Mouse (Mus musculus): ENCODE measurements at regions not wholly inside any gene's neighbourhood (a gene's known extent, or its start where the extent isn't known, plus 50 kb on each side); places are given as distances from the start of the nearest gene placed in this dataset.
"Not testable (repeated sequence)": the region's sequence is repeated elsewhere in the genome, so short reads cannot be mapped to it uniquely, and the experiment has no call there.

DNA sequence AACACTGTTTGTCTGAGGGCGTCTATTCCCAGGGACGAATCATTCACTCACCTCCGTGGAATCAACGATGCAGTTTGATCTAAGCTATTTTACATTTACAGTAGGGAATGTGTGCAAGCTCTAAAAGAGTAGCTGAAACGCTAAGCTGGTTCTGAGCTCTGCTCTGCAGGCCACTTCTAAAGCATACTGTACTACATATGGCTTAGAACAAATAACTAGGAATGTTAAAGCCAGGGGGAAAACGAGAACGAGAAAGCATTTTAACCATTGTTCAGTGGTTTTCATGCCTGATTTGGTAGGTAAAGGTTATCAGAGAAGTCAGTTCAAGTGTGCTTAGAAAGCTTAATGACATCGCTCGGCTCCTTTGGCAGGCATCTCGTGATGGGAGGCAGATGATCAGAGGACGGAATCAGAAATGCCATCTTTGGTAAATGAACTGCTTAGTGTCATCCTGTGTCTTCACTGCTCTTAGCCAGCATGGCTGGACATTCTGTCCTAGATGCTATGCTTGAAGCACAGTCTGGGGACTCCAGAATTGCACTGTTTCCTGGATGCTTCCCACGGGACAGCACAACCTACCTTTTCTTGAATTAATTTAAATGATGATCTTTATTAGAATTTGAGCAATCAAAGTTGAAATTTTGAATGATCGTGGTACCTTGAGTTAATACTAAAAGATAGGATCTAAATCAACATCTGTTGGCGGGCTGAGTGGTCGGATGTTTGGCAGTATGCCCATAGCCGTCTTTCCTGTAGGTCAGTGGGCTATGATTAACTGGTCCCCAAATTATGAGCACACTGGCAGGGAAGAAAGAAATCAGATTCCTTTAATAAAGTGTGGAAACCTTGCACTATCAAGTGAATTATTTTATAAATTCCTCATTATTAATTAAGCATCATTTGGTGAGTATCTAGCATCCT is 495.2 kb downstream of the Hace1 start:
- DNase-seq (ENCODE audit: low spot score in 2 of 2) = no peak

- no peak for DNase-seq (ENCODE audit: low spot score in 2 of 2)
These were observed 510.1 kb downstream of the Hace1 start for GRCm38 (mm10) chr10:46087766-46088165.

DNA sequence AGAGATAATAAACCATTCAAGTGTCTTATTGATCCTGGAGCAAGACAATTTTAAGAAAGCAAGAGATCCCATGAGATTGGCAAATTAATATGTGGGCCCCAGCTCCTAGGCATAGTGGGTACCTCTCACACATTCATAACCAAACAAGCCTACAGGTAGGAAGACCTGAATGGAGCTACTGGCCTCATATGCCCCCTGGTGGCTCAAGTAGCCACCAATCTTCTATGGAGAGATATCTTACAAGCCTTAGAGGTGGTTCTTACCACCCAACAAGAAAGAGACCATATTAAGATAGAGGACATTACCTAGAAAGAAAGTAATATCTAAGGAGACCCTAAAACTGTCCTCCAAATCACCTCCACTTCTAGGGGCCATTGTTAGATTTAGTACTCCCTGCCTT is 523.2 kb downstream of the Hace1 start:
- no peak for DNase-seq (ENCODE audit: low spot score in 2 of 2)

GRCm38 (mm10) chr10:46108810-46109209 is 531.2 kb downstream of the Hace1 start:
- no peak for DNase-seq (ENCODE audit: low spot score in 2 of 2)

GRCm38 (mm10) chr10:46114631-46115130 is 537.1 kb downstream of the Hace1 start:
- no peak for DNase-seq (ENCODE audit: low spot score in 2 of 2)

DNA sequence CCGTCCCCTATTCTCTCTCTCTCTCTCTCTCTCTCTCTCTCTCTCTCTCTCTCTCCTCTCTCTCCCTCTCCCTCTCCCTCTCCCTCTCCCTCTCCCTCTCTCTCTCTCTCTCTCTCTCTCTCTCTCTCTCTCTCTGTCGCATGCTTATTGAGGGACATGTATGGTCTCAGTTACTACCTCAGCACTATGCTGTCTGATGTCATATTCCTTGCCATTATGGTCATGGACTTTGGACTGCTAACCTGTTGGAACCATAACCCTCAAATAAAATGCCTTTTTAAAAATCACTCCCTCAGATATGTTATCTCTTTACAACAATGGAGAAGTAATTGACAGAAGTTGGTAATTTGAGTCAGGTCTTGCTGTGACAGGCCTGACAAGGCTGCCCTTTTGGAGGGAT is 544.8 kb downstream of the Hace1 start:
- DNase-seq (ENCODE audit: low spot score in 2 of 2) = not testable (repeated sequence)

DNA sequence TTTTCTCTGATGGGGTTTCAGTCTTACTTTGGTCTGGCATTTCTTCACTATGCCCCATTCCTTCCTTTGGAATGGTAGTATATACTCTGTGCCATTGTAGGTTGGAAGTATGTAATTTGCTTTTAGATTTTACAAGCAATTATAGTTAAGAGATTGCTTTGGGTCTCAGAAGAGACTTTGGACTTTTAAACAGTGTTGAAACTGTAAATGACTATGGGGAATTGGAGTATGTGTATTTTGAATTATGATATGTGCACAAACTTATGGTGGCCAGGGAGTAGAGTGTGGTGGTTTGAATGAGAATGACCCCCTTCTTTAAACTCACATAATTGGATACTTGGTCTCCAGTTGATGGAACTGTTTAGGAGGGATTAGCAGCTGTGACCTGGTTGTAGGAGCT is 546.2 kb downstream of the Hace1 start:
- no peak for DNase-seq (ENCODE audit: low spot score in 2 of 2)

DNA sequence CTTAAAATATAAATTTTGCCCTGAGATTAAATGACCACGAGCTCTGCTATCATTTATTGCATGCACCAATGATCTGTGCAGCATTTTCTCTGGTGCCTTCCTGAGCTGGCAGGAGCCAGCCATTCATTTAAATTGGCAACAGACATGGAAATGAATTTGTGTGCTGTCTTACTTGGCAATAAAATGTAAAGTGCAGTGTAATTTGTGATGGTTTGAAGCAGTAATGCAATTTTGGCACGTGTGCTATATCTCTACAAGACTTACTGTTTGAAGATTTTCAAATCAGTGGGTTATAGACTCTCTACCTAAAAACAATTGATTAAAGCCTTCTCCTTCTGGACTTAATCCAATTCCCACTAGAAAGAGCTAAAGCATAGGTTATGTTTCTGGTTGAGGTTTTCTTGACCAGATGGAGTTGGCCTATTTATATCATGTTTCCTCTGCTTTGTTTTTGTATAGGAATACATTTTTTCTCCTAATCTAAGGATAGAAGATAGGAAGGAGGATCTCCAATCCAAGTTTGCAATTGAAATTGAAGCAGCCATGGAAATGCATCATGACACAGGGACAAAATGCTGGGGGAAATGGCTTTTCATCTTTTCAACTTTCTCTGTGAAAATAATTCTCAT is 557.6 kb downstream of the Hace1 start:
- no peak for DNase-seq (ENCODE audit: low spot score in 2 of 2)

DNA sequence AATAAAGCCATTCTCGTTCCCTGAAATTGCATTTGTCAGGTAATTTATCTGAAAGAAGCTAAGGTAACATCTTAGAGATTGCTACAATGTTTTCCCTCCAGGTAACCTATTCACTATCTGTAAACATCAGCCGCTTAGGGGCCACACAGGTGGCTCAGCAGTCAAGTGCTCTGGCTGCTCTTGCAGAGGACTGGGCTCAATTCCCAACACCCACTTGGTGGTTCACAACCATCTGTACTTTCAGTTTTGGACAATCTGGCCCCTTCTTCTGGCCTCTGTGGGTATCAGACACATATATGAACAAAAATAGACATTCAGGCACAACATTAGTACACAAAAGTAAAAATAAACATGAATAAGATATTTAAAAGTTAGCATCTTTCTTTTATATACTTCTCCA is 596.4 kb downstream of the Hace1 start:
- no peak for DNase-seq (ENCODE audit: low spot score in 2 of 2)

GRCm38 (mm10) chr10:46185763-46186458 is 608.3 kb downstream of the Hace1 start:
- no peak for DNase-seq (ENCODE audit: low spot score in 2 of 2)

DNA sequence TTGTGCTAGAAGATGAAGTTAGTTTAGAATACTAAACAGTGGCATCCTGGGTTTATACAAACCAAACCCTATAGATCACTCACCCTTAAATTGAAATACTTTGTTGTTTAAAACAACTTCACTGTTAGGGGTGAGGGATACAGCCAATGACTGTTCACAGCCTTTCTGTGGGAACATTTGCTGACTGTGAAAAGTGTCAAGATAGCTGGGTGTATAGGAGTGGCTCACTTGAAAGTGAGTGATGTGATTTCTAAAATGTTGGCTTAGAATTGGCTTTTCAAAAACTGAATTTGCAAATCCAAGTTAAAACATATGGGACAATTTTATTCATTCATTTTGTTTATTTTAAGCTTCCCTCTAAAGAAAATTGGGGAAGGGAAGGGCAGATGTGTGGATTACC is 616.5 kb downstream of the Hace1 start:
- no peak for DNase-seq (ENCODE audit: low spot score in 2 of 2)

DNA sequence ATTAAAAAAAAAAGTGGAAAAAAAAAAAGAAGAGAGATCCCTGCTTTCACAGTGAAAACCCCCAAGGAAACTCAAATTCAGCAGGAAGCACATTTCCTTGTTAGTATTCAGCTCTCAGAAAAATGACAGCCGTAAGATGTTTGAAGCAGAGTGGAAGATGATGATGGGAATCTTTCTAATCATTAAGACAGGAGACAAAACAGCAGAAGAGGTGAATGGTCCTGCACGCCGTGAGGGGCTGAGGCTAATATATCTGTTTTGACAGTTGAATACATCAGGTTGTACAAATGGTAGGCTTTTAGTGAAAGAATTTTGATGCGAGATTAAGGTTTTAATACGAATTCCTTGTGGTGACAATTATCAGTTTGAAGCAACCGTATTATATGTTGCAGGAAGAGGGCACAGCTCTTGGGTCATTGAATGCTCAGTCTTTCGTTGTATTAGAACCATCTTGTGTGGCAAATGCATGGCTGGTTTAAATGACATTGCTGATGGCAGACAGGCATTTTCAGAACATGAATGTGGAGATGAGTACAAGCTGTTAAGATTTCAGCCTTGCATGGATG is 649.3 kb downstream of the Hace1 start:
- no peak for DNase-seq (ENCODE audit: low spot score in 2 of 2)

GRCm38 (mm10) chr10:46229608-46230007 is 652.0 kb downstream of the Hace1 start:
- no peak for DNase-seq (ENCODE audit: low spot score in 2 of 2)

- no peak for DNase-seq (ENCODE audit: low spot score in 2 of 2)
These were observed 658.0 kb downstream of the Hace1 start for GRCm38 (mm10) chr10:46235581-46235980.

DNA sequence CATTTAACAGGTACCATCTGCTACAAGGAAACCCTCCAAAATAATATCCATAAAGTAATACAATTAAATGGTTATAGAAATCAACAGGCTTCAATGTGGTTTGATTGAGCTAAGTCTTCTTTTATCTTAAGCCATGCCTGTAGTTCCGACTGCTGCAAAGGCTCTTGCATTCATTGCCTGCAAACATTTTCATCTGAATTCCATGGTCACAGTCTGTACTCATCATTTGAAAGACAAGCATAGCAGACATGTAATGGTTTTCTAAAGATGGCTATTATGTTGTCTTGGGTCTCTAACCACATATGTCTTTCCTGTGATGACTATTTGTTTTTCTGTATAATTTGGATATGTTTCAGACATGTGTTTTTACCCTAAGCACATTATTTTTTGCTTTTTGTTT is 677.9 kb downstream of the Hace1 start:
- DNase-seq (ENCODE audit: low spot score in 2 of 2) = no peak

- DNase-seq (ENCODE audit: low spot score in 2 of 2) = no peak
These were observed 692.1 kb downstream of the Hace1 start for GRCm38 (mm10) chr10:46269710-46270109.

- no peak for DNase-seq (ENCODE audit: low spot score in 2 of 2)
These were observed 696.2 kb downstream of the Hace1 start for GRCm38 (mm10) chr10:46273846-46274245.

GRCm38 (mm10) chr10:46294290-46294689 is 716.7 kb downstream of the Hace1 start:
- no peak for DNase-seq (ENCODE audit: low spot score in 2 of 2)

DNA sequence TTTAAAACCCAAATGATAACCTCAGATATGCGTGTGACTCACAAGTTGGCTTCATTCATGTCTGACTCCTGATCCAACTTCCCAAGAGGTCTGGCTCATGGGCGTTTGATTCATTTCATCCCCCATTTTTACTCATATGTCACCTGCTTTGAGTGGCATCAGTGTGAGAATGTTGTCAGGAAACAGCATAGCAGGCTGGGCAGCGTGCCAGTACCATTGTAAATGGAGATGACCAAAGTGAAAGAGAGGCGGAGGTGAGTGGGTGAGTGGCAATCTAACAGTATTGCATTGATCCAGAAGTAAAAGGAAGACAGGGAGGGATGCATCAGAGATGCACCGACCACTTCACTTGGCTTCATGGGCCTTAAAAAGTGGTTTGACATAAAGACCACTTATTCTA is 720.7 kb downstream of the Hace1 start:
- DNase-seq (ENCODE audit: low spot score in 2 of 2) = no peak

- no peak for DNase-seq (ENCODE audit: low spot score in 2 of 2)
These were observed 721.9 kb downstream of the Hace1 start for GRCm38 (mm10) chr10:46299521-46299920.

GRCm38 (mm10) chr10:46320328-46321038 is 742.9 kb downstream of the Hace1 start:
- DNase-seq (ENCODE audit: low spot score in 2 of 2) = no peak

Measured in frontal cortex, postnatal 14 days (tissue).